Mouse (Mus musculus): Measurements from ENCODE around the gene Tcirg1.
A peak's percentile ranks its signal among the peaks of the same experiment; 100 is the strongest.

Tcirg1 gene

GRCm38 (mm10) chr19:3862713-3863112, 44.2 kb downstream of the Tcirg1 start:
- H3K4me1 ChIP-seq (replicated peaks; ENCODE audit: low read depth, low read length) = peaks cover 35% of the 10 kb centered on the region
- H3K36me3 ChIP-seq (ENCODE audit: insufficient read depth, low read length) = peaks cover 68% of the 10 kb centered on the region
- no peak for TF ChIP-seq NANOG (IDR thresholded peaks at IDR 0.05; ENCODE audit: borderline replicate concordance, low read length)
- no peak for TF ChIP-seq CTCF (conservative IDR thresholded peaks at IDR 0.05; ENCODE audit: low read length)
- TF ChIP-seq POU5F1 (IDR thresholded peaks at IDR 0.05; ENCODE audit: borderline replicate concordance, low read length) = no peak
- H3K27me3 ChIP-seq (ENCODE audit: insufficient read depth, low read length) = no peaks in the 10 kb centered on the region
- H3K4me3 ChIP-seq (replicated peaks; ENCODE audit: low read length) = no peak overlapping the region
- no peaks in the 10 kb centered on the region for H3K9me3 ChIP-seq (ENCODE audit: low read length)

- Histone ChIP-seq H3K4me1 (replicated peaks; ENCODE audit: low read depth, low read length) (peaks cover 73% of the 10 kb centered on the region), H3K27me3 (ENCODE audit: insufficient read depth, low read length) (no peaks in the 10 kb centered on the region), H3K4me3 (replicated peaks; ENCODE audit: low read length) (no peak overlapping the region), H3K36me3 (ENCODE audit: insufficient read depth, low read length) (peaks cover 57% of the 10 kb centered on the region), H3K9me3 (ENCODE audit: low read length) (no peaks in the 10 kb centered on the region)
- TF ChIP-seq CTCF (conservative IDR thresholded peaks at IDR 0.05; ENCODE audit: low read length) (no peak), NANOG (IDR thresholded peaks at IDR 0.05; ENCODE audit: borderline replicate concordance, low read length) (no peak), POU5F1 (IDR thresholded peaks at IDR 0.05; ENCODE audit: borderline replicate concordance, low read length) (no peak)
Observed at GRCm38 (mm10) chr19:3857220-3857619, 49.7 kb downstream of the Tcirg1 start.

GRCm38 (mm10) chr19:3855601-3856000, 51.3 kb downstream of the Tcirg1 start:
- H3K9me3 ChIP-seq (ENCODE audit: low read length) = no peaks in the 10 kb centered on the region
- peak overlapping the region; percentile 62 for H3K4me3 ChIP-seq (replicated peaks; ENCODE audit: low read length)
- TF ChIP-seq POU5F1 (IDR thresholded peaks at IDR 0.05; ENCODE audit: borderline replicate concordance, low read length) (no peak), NANOG (IDR thresholded peaks at IDR 0.05; ENCODE audit: borderline replicate concordance, low read length) (no peak), CTCF (conservative IDR thresholded peaks at IDR 0.05; ENCODE audit: low read length) (no peak)
- peaks cover 74% of the 10 kb centered on the region for H3K4me1 ChIP-seq (replicated peaks; ENCODE audit: low read depth, low read length)
- H3K36me3 ChIP-seq (ENCODE audit: insufficient read depth, low read length) = peaks cover 43% of the 10 kb centered on the region
- H3K27me3 ChIP-seq (ENCODE audit: insufficient read depth, low read length) = no peaks in the 10 kb centered on the region

- H3K4me1 ChIP-seq (replicated peaks; ENCODE audit: low read depth, low read length) = peaks cover 77% of the 10 kb centered on the region
- no peaks in the 10 kb centered on the region for H3K27me3 ChIP-seq (ENCODE audit: insufficient read depth, low read length)
- no peaks in the 10 kb centered on the region for H3K9me3 ChIP-seq (ENCODE audit: low read length)
- peak overlapping the region; percentile 62 for H3K4me3 ChIP-seq (replicated peaks; ENCODE audit: low read length)
- H3K36me3 ChIP-seq (ENCODE audit: insufficient read depth, low read length) = peaks cover 41% of the 10 kb centered on the region
- TF ChIP-seq NANOG (IDR thresholded peaks at IDR 0.05; ENCODE audit: borderline replicate concordance, low read length) = no peak
- no peak for TF ChIP-seq POU5F1 (IDR thresholded peaks at IDR 0.05; ENCODE audit: borderline replicate concordance, low read length)
- TF ChIP-seq CTCF (conservative IDR thresholded peaks at IDR 0.05; ENCODE audit: low read length) = no peak
Observed at GRCm38 (mm10) chr19:3855091-3855490, 51.8 kb downstream of the Tcirg1 start.

GRCm38 (mm10) chr19:3853891-3854290, 53.0 kb downstream of the Tcirg1 start:
- no peak for TF ChIP-seq NANOG (IDR thresholded peaks at IDR 0.05; ENCODE audit: borderline replicate concordance, low read length)
- TF ChIP-seq CTCF (conservative IDR thresholded peaks at IDR 0.05; ENCODE audit: low read length) = no peak
- no peak for TF ChIP-seq POU5F1 (IDR thresholded peaks at IDR 0.05; ENCODE audit: borderline replicate concordance, low read length)
- Histone ChIP-seq H3K4me3 (replicated peaks; ENCODE audit: low read length) (peak overlapping the region; percentile 98), H3K27me3 (ENCODE audit: insufficient read depth, low read length) (no peaks in the 10 kb centered on the region), H3K9me3 (ENCODE audit: low read length) (no peaks in the 10 kb centered on the region), H3K36me3 (ENCODE audit: insufficient read depth, low read length) (peaks cover 30% of the 10 kb centered on the region), H3K4me1 (replicated peaks; ENCODE audit: low read depth, low read length) (peaks cover 79% of the 10 kb centered on the region)

GRCm38 (mm10) chr19:3853121-3853520, 53.8 kb downstream of the Tcirg1 start:
- TF ChIP-seq NANOG (IDR thresholded peaks at IDR 0.05; ENCODE audit: borderline replicate concordance, low read length) (no peak), CTCF (conservative IDR thresholded peaks at IDR 0.05; ENCODE audit: low read length) (no peak), POU5F1 (IDR thresholded peaks at IDR 0.05; ENCODE audit: borderline replicate concordance, low read length) (no peak)
- no peaks in the 10 kb centered on the region for H3K9me3 ChIP-seq (ENCODE audit: low read length)
- H3K4me1 ChIP-seq (replicated peaks; ENCODE audit: low read depth, low read length) = peaks cover 80% of the 10 kb centered on the region
- H3K36me3 ChIP-seq (ENCODE audit: insufficient read depth, low read length) = peaks cover 23% of the 10 kb centered on the region
- H3K27me3 ChIP-seq (ENCODE audit: insufficient read depth, low read length) = no peaks in the 10 kb centered on the region
- H3K4me3 ChIP-seq (replicated peaks; ENCODE audit: low read length) = peak overlapping the region; percentile 98

GRCm38 (mm10) chr19:3851979-3852681, 54.8 kb downstream of the Tcirg1 start:
- H3K36me3 ChIP-seq (ENCODE audit: insufficient read depth, low read length) = peaks cover 20% of the 10 kb centered on the region
- no peaks in the 10 kb centered on the region for H3K27me3 ChIP-seq (ENCODE audit: insufficient read depth, low read length)
- TF ChIP-seq CTCF (conservative IDR thresholded peaks at IDR 0.05; ENCODE audit: low read length) (no peak), POU5F1 (IDR thresholded peaks at IDR 0.05; ENCODE audit: borderline replicate concordance, low read length) (no peak)
- H3K4me1 ChIP-seq (replicated peaks; ENCODE audit: low read depth, low read length) = peaks cover 80% of the 10 kb centered on the region
- no peaks in the 10 kb centered on the region for H3K9me3 ChIP-seq (ENCODE audit: low read length)
- H3K4me3 ChIP-seq (replicated peaks; ENCODE audit: low read length) = peak overlapping the region; percentile 98

- no peaks in the 10 kb centered on the region for H3K9me3 ChIP-seq (ENCODE audit: low read length)
- peaks cover 20% of the 10 kb centered on the region for H3K36me3 ChIP-seq (ENCODE audit: insufficient read depth, low read length)
- H3K4me3 ChIP-seq (replicated peaks; ENCODE audit: low read length) = peak within 1 kb of the TSS; percentile 98
- H3K4me1 ChIP-seq (replicated peaks; ENCODE audit: low read depth, low read length) = peaks cover 82% of the 10 kb centered on the region
- no peaks in the 10 kb centered on the region for H3K27me3 ChIP-seq (ENCODE audit: insufficient read depth, low read length)
- no peak for TF ChIP-seq NANOG (IDR thresholded peaks at IDR 0.05; ENCODE audit: borderline replicate concordance, low read length)
- TF ChIP-seq POU5F1 (IDR thresholded peaks at IDR 0.05; ENCODE audit: borderline replicate concordance, low read length) = no peak
- no peak for TF ChIP-seq CTCF (conservative IDR thresholded peaks at IDR 0.05; ENCODE audit: low read length)
Observed at GRCm38 (mm10) chr19:3851502-3851962, 55.4 kb downstream of the Tcirg1 start, which contains the start of gene Chka. TSS of gene Chka (plus strand) at chr19:3851773.
